Mouse (Mus musculus) olfactory bulb, adult 2 months (tissue): ENCODE data around the gene Cmc1. TPM values are rescaled to one million over a fixed set of nuclear protein-coding genes. Genes with fewer than 3 reads are reported as not detected.

ENCODE experiments used
- H3K27ac ChIP-seq: fragments of 200-500 bp; 2 replicates; pipeline ENCODE4 v1.5.1; 2012; ENCODE audit warnings: low read depth, low read length; ENCODE audit not compliant: insufficient read depth
- H3K4me1 ChIP-seq: fragments of 200-500 bp; 2 replicates; pipeline ENCODE4 v1.6.1; 2012; ENCODE audit warnings: low read length; ENCODE audit not compliant: control insufficient read depth, insufficient read depth
- H3K4me3 ChIP-seq: fragments of 200-500 bp; 2 replicates; pipeline ENCODE4 v1.5.1; 2012; ENCODE audit warnings: mild to moderate bottlenecking, low read depth, low read length, moderate library complexity; ENCODE audit not compliant: insufficient read depth
- CTCF ChIP-seq: fragments of 200-500 bp; IDR thresholded peaks from 2 replicates; pipeline ENCODE4 v1.5.1; 2012; ENCODE audit warnings: low read depth, mild to moderate bottlenecking, low read length, moderate library complexity; ENCODE audit not compliant: insufficient read depth
- POLR2A ChIP-seq: fragments of 200-500 bp; IDR thresholded peaks from 2 replicates; pipeline ENCODE4 v1.6.1; 2012; ENCODE audit warnings: mild to moderate bottlenecking, low read depth, low read length, moderate library complexity; ENCODE audit not compliant: insufficient read depth
- WGBS: fragments of 180-500 bp; shearing (Covaris S2); methylation state at CpG from one replicate; pipeline ENCODE4 v1.1.7; 2018; 5-methylcytosine and 5-hydroxymethylcytosine counted together
- polyA plus RNA-seq: library from polyadenylated mRNA; stranded (reverse); fragments of >200 nt; gene quantifications from 2 replicates; pipeline ENCODE4 v1.2.4, GENCODE M21; 2012; ENCODE audit warnings: low replicate concordance; ENCODE audit not compliant: missing spikeins, insufficient read depth, insufficient read length

Cmc1 gene
- polyA plus RNA-seq, result not detected in 2 replicates

DNA sequence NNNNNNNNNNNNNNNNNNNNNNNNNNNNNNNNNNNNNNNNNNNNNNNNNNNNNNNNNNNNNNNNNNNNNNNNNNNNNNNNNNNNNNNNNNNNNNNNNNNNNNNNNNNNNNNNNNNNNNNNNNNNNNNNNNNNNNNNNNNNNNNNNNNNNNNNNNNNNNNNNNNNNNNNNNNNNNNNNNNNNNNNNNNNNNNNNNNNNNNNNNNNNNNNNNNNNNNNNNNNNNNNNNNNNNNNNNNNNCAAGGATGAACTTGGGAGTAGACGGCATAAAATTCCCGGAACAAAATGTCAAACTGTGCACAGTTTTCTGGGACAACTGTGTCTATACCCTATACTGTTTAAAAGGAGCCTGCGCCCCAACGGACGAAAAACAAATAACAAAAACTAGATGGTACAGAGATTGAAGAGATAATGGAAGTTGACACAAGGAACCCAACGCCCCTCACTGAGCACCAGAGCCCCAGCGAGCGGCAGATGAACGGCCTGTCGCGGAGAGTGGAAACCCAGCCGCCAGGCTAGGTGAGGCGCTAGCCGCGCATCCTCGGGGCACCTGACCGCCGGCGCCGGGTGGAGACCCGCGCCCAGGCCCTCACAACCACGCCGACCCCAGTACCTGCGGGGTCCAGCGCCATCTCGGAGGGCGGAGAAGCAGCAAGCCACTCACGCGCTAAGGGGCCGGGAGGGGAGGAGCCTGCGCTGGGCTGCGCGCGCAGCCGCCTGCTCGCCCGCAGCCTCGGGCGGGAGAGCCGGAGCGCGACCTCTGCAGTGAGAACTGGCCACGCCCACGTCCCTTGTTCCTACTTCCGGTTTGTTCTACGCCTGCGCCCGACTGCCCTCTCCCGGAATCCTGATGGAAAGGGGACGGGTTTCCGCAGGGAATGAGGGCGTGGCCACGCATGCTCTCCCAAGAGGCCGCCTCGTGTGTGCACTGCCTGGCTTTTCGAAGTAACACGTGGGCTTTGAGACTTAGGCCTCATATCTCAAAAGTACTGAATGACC, at the start of gene Cmc1:
Gene Cmc1 (minus strand): TSS at position 771 of the 996 bp plus-strand sequence.
- no peak within 1 kb of the TSS for H3K27ac ChIP-seq
- WGBS, result under 1% methylated on average over 58 of the region's 58 CpGs
- H3K4me1 ChIP-seq, result peaks cover 6% of the 10 kb centered on the region
- peak within 1 kb of the TSS; percentile 88 for H3K4me3 ChIP-seq
- TF ChIP-seq POLR2A, result peak; percentile 76
- no peak for TF ChIP-seq CTCF

- 96% methylated on average over 1 of the region's 1 CpGs for WGBS
- Histone ChIP-seq H3K27ac (no peak overlapping the region), H3K4me1 (no peaks in the 10 kb centered on the region), H3K4me3 (no peak overlapping the region)
- TF ChIP-seq POLR2A, result no peak
- TF ChIP-seq CTCF, result no peak
Observed at GRCm38 (mm10) chr9:118198557-118198956, 48.6 kb upstream of the Cmc1 start.

DNA sequence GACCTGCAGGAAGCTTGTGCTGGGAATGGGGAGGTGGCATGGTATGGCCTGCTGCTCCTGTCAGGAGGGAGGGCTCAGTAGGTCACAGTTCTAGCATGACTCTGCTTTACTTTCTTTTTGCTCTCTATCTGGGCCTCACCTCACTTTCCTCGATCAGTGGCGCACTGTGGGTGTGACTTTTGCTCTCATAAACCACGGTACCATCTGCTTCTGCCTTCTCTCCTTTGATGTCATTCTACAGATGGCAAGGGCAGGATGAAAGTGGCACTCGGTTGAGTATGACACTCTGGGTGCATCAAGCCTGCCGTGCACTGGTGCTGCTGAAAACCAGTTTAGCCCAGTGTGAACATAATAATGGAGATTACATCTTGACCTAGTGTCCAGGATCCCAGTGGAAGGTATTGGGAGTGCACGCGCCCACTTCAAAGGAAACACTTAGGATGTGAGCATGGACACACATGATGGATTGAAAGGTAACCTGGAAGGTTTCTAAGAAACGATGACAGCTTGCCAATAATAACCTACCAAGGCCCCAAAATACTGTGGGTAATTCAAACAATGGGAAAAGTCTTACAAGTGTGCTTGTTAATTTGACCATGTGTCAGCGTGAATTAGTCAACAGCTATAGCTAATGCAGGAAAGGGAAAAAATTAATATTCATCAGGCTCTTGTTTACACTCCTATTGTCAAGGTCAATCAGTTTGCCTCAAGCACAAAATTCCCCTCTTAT, 46.8 kb upstream of the Cmc1 start:
- no peak overlapping the region for H3K4me3 ChIP-seq
- TF ChIP-seq POLR2A (no peak), CTCF (no peak)
- no peak overlapping the region for H3K27ac ChIP-seq
- 75% methylated on average over 9 of the region's 9 CpGs for WGBS
- no peaks in the 10 kb centered on the region for H3K4me1 ChIP-seq

DNA sequence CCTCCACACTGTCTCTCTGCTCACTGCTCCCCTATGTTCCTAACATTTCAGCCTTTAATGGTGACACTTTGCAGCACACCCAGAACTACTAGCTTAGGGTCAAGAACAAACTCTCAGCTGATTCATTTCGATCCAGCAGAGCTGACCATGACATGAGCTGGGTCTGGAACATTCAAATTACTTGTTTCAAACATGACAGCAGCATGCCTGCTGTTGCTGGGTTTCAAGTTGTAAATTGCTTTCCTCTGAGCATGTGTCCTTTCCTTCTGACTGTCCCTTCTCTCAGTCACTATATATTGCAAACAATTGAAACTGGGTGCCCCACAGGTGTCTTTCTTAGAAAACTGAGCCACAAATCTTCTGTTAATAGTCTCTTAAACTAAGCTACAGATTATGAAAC, 43.3 kb upstream of the Cmc1 start:
- Histone ChIP-seq H3K27ac (no peak overlapping the region), H3K4me3 (no peak overlapping the region), H3K4me1 (no peaks in the 10 kb centered on the region)
- TF ChIP-seq CTCF (no peak), POLR2A (no peak)
- WGBS, result 91% methylated on average over 1 of the region's 1 CpGs

DNA sequence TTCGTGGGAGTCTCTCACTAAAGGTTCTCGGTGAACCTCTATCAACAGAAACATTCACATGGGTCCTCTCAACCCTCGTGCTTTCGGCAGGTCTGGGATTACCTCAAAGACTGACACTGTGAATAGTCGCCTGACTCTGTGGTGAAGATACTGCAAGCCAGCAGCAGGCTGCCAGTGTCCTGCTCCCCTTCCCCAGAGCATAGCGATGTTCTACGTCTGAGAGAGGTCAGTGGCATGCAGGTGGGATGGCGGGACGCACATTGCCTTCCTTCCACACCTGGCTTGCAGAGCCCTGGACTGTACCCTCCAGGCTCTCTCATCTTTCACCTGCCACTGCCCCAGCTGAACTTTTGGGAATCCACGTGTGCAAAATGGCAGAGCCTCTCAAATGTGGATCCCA, 41.3 kb upstream of the Cmc1 start:
- TF ChIP-seq CTCF (no peak), POLR2A (no peak)
- no peaks in the 10 kb centered on the region for H3K4me1 ChIP-seq
- no peak overlapping the region for H3K4me3 ChIP-seq
- 85% methylated on average over 10 of the region's 10 CpGs for WGBS
- no peak overlapping the region for H3K27ac ChIP-seq

GRCm38 (mm10) chr9:118188374-118188773, 38.4 kb upstream of the Cmc1 start:
- WGBS, result 99% methylated on average over 6 of the region's 6 CpGs
- H3K27ac ChIP-seq, result no peak overlapping the region
- no peaks in the 10 kb centered on the region for H3K4me1 ChIP-seq
- TF ChIP-seq POLR2A (no peak), CTCF (no peak)
- H3K4me3 ChIP-seq, result no peak overlapping the region

DNA sequence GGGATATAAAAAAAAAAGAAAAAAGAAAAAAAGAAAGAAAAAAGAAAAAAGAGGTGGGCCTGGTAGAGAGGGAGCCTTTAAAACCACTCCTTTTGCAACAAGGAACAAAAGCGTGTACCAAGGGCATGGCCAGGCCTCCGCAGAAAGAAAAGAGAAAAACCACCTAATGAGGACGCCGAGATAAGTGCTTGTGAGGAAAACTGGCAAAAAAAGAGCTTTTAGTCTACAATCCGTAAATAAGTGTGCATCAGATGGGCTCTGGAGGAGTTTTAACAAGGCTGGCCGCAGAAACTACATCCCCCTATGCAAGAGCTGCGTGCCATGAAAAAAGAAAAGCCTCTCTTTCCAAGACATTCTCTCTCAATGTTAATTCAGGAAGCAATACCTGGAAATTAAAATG, 37.4 kb upstream of the Cmc1 start:
- Histone ChIP-seq H3K4me3 (no peak overlapping the region), H3K27ac (no peak overlapping the region), H3K4me1 (no peaks in the 10 kb centered on the region)
- no peak for TF ChIP-seq CTCF
- TF ChIP-seq POLR2A, result no peak
- WGBS, result 60% methylated on average over 7 of the region's 7 CpGs

DNA sequence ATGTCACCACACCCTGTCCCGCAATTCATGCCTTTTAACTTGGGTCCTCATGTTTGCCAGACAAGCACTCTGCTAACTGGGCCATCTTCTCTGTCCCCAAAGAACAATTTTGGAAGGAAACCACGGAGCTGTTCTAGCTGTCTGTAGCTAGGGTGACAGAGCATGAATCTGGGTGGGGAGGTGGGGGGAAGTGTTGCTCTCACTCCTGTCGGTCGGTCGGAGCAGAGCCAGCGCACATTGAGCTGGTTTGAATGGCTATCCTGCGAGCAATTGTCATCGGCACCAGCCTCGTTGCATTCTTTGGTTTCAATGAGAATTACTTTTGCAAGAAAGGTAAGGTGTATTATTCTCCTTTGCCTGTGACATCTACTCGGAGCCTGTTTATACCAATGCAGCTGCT, 36.8 kb upstream of the Cmc1 start:
- no peak overlapping the region for H3K4me3 ChIP-seq
- 53% methylated on average over 10 of the region's 10 CpGs for WGBS
- H3K4me1 ChIP-seq, result no peaks in the 10 kb centered on the region
- TF ChIP-seq POLR2A (no peak), CTCF (no peak)
- H3K27ac ChIP-seq, result no peak overlapping the region
